Mouse (Mus musculus) heart, postnatal 25 days (tissue): ENCODE results near the gene Coro7. TPM values are rescaled to one million over a fixed set of nuclear protein-coding genes. Genes with fewer than 3 reads are reported as not detected.
A peak's percentile ranks its signal among the peaks of the same experiment; 100 is the strongest.
"Not testable (repeated sequence)": the region's sequence is repeated elsewhere in the genome, so short reads cannot be mapped to it uniquely, and the experiment has no call there.

Source experiments
- DNase-seq: peaks from one replicate; pipeline ENCODE4 v3.0.0; 2022; ENCODE audit warnings: low spot score
- intact Hi-C: fragments of 180-260 bp; cut with DNase I; formaldehyde crosslinking; loops from one replicate; pipeline ENCODE4 v1.15.1; 2025
- total RNA-seq, 2 experiments: library from RNA; stranded (reverse); gene quantifications; 2 replicates each; pipeline ENCODE4 v1.2.3; 2021

Coro7 gene
- 10 to 100 TPM; 12.6 to 16.1 TPM for total RNA-seq

- intact Hi-C loops = loop anchor here (5.0 to 10.0 kb wide), 2 partner anchors 108 to 465 kb away; partner anchors contain the start of gene Sec14l5
These were observed at the start of gene Coro7 for GRCm38 (mm10) chr16:4679121-4680018. Gene Coro7 (minus strand): TSS chr16:4679777.

GRCm38 (mm10) chr16:4727963-4728362 lies 48.4 kb upstream of the Coro7 start:
- intact Hi-C loops = no loop called here

More at GRCm38 (mm10) chr16:4679121-4680018, at the start of gene Coro7:
- DNase-seq = peak; percentile 88

GRCm38 (mm10) chr16:4727526-4727925 lies 47.9 kb upstream of the Coro7 start:
- no peak for DNase-seq
- intact Hi-C loops = no loop called here

More at GRCm38 (mm10) chr16:4727963-4728362, 48.4 kb upstream of the Coro7 start:
- DNase-seq = no peak

- DNase-seq = peak; percentile 37
- intact Hi-C loops = no loop called here
These were observed 47.1 kb upstream of the Coro7 start for GRCm38 (mm10) chr16:4726528-4727128.

GRCm38 (mm10) chr16:4725780-4726527 lies 46.4 kb upstream of the Coro7 start, which contains the start of gene Hmox2:
Gene Hmox2 (plus strand): TSS chr16:4726361.
- DNase-seq = peak; percentile 92
- intact Hi-C loops = no loop called here

GRCm38 (mm10) chr16:4725266-4725665 lies 45.7 kb upstream of the Coro7 start:
- no peak for DNase-seq
- intact Hi-C loops = no loop called here

- no peak for DNase-seq
- intact Hi-C loops = no loop called here
These were observed 43.3 kb upstream of the Coro7 start for GRCm38 (mm10) chr16:4722915-4723209.

- intact Hi-C loops = no loop called here
- DNase-seq = no peak
These were observed 42.7 kb upstream of the Coro7 start for GRCm38 (mm10) chr16:4722128-4722914.

GRCm38 (mm10) chr16:4718753-4719518 lies 39.4 kb upstream of the Coro7 start, which contains the start of gene Nmral1:
Gene Nmral1 (minus strand): TSS chr16:4719356.
- DNase-seq = no peak
- intact Hi-C loops = loop anchor here (5.0 kb wide), 1 partner anchor 68 kb away; no protein-coding TSS in a partner anchor

- intact Hi-C loops = loop anchor here (5.0 kb wide), 1 partner anchor 69 kb away; no protein-coding TSS in a partner anchor
- no peak for DNase-seq
These were observed 38.3 kb upstream of the Coro7 start for GRCm38 (mm10) chr16:4717866-4718265.

GRCm38 (mm10) chr16:4713861-4714710 lies 34.5 kb upstream of the Coro7 start:
- DNase-seq = peak; percentile 16
- intact Hi-C loops = no loop called here

GRCm38 (mm10) chr16:4711173-4711572 lies 31.6 kb upstream of the Coro7 start:
- intact Hi-C loops = no loop called here

GRCm38 (mm10) chr16:4705541-4705940 lies 26.0 kb upstream of the Coro7 start:
- DNase-seq = no peak
- intact Hi-C loops = no loop called here

More at GRCm38 (mm10) chr16:4711173-4711572, 31.6 kb upstream of the Coro7 start:
- no peak for DNase-seq

GRCm38 (mm10) chr16:4702646-4703045 lies 23.1 kb upstream of the Coro7 start:
- no peak for DNase-seq
- intact Hi-C loops = loop anchor here (5.0 kb wide), 1 partner anchor 160 kb away; no protein-coding TSS in a partner anchor

- DNase-seq = no peak
- intact Hi-C loops = loop anchor here (5.0 kb wide), 1 partner anchor 161 kb away; no protein-coding TSS in a partner anchor
These were observed 21.6 kb upstream of the Coro7 start for GRCm38 (mm10) chr16:4701211-4701610.

GRCm38 (mm10) chr16:4689371-4689770 lies 9.8 kb upstream of the Coro7 start:
- DNase-seq = not testable (repeated sequence)
- intact Hi-C loops = loop anchor here (5.0 kb wide), 1 partner anchor 223 kb away; no protein-coding TSS in a partner anchor

GRCm38 (mm10) chr16:4684457-4684791 lies 4.8 kb upstream of the Coro7 start:
- no peak for DNase-seq
- intact Hi-C loops = loop anchor here (2.0 kb wide), 1 partner anchor 106 kb away; the partner anchor contains the start of gene Cdip1
